Mouse (Mus musculus): ENCODE results near the gene Serp2.

Serp2 gene

GRCm38 (mm10) chr14:76583985-76584384 lies 27.3 kb upstream of the Serp2 start:
- no peaks in the 10 kb centered on the region for H3K36me3 ChIP-seq (ENCODE audit: insufficient read depth, low read length)
- TF ChIP-seq CTCF (conservative IDR thresholded peaks at IDR 0.05; ENCODE audit: low read length) (no peak), POU5F1 (IDR thresholded peaks at IDR 0.05; ENCODE audit: borderline replicate concordance, low read length) (no peak), NANOG (IDR thresholded peaks at IDR 0.05; ENCODE audit: borderline replicate concordance, low read length) (no peak)
- 0 out of 2 replicates have a peak, but pooled peaks cover 4% of the 10 kb centered on the region for H3K27me3 ChIP-seq (ENCODE audit: insufficient read depth, low read length)
- peaks cover 26% of the 10 kb centered on the region for H3K4me1 ChIP-seq (replicated peaks; ENCODE audit: low read depth, low read length)
- H3K4me3 ChIP-seq (replicated peaks; ENCODE audit: low read length): no peak overlapping the region
- H3K9me3 ChIP-seq (ENCODE audit: low read length): no peaks in the 10 kb centered on the region

DNA sequence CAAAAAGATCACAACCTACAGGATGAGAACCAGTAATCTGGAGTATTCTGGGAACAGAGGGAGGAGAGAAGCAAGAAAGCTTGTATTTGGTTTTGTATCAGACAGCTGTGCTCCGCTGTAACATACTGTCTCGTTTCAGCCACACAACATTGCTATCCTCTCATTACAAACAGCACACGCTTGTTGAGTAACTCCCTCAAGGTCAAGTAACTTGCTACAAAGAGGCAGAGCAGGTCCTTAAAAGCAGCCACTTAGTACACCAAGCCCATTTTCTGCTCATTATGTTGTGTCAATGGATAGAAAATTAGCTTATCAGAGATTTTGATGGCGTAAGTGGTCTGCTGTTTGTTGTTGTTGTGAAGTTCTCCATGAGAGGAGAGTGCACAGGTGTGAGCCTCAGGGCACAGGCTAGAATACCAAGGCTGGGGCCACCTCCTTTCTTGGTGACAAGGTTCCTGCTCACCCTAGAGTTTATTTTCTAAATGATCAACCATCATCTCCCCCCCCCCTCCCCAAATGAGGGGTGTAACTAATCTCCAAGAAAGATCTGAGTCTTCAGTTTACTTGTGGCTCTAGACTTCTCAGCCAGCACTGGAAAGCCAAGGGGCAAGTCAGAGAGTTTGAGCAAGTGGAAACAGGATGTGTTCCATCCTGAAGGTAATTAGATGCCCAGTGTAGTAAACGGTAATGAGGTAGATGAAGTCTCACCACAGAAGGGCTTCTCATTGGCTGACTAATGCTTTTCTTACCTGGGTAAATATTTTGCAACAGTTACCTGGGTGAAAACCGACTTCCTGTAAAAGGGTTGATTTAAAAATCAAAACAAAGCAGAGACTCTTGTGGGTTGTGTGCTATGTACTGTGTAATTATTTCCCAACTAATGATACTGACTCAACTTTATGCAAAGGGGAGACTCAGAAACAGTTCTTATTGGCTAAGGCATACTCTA lies 25.6 kb upstream of the Serp2 start:
- Histone ChIP-seq H3K36me3 (ENCODE audit: insufficient read depth, low read length) (no peaks in the 10 kb centered on the region), H3K9me3 (ENCODE audit: low read length) (no peaks in the 10 kb centered on the region), H3K4me1 (replicated peaks; ENCODE audit: low read depth, low read length) (peaks cover 26% of the 10 kb centered on the region), H3K27me3 (ENCODE audit: insufficient read depth, low read length) (0 out of 2 replicates have a peak, but pooled peaks cover 4% of the 10 kb centered on the region), H3K4me3 (replicated peaks; ENCODE audit: low read length) (no peak overlapping the region)
- no peak for TF ChIP-seq POU5F1 (IDR thresholded peaks at IDR 0.05; ENCODE audit: borderline replicate concordance, low read length)
- no peak for TF ChIP-seq NANOG (IDR thresholded peaks at IDR 0.05; ENCODE audit: borderline replicate concordance, low read length)
- no peak for TF ChIP-seq CTCF (conservative IDR thresholded peaks at IDR 0.05; ENCODE audit: low read length)

GRCm38 (mm10) chr14:76579660-76580061 lies 23.0 kb upstream of the Serp2 start:
- Histone ChIP-seq H3K36me3 (ENCODE audit: insufficient read depth, low read length) (no peaks in the 10 kb centered on the region), H3K27me3 (ENCODE audit: insufficient read depth, low read length) (0 out of 2 replicates have a peak, but pooled peaks cover 4% of the 10 kb centered on the region), H3K4me1 (replicated peaks; ENCODE audit: low read depth, low read length) (peaks cover 15% of the 10 kb centered on the region), H3K9me3 (ENCODE audit: low read length) (no peaks in the 10 kb centered on the region), H3K4me3 (replicated peaks; ENCODE audit: low read length) (no peak overlapping the region)
- no peak for TF ChIP-seq CTCF (conservative IDR thresholded peaks at IDR 0.05; ENCODE audit: low read length)
- TF ChIP-seq POU5F1 (IDR thresholded peaks at IDR 0.05; ENCODE audit: borderline replicate concordance, low read length): no peak
- TF ChIP-seq NANOG (IDR thresholded peaks at IDR 0.05; ENCODE audit: borderline replicate concordance, low read length): no peak

DNA sequence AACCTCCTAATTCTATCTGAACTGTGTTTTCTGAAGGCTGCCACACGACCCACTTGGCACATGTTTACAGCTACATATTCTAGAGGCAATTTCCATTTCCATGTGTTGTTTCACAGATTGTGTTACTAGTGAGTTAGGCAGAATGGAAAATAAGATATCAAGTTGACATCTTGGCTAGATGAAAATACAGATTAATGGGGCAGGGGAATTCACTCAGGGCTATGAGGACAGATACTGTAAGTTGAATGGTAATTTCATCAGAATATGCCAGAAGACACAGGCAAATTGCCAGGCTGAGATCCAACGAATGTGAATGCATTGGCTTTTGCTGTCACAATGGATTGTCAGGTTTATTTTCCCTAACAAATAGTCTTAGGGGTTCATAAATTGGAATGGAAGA lies 21.2 kb upstream of the Serp2 start:
- Histone ChIP-seq H3K9me3 (ENCODE audit: low read length) (no peaks in the 10 kb centered on the region), H3K4me3 (replicated peaks; ENCODE audit: low read length) (no peak overlapping the region), H3K4me1 (replicated peaks; ENCODE audit: low read depth, low read length) (0 out of 2 replicates have a peak, but pooled peaks cover 4% of the 10 kb centered on the region), H3K27me3 (ENCODE audit: insufficient read depth, low read length) (0 out of 2 replicates have a peak, but pooled peaks cover 16% of the 10 kb centered on the region), H3K36me3 (ENCODE audit: insufficient read depth, low read length) (no peaks in the 10 kb centered on the region)
- TF ChIP-seq POU5F1 (IDR thresholded peaks at IDR 0.05; ENCODE audit: borderline replicate concordance, low read length) (no peak), NANOG (IDR thresholded peaks at IDR 0.05; ENCODE audit: borderline replicate concordance, low read length) (no peak), CTCF (conservative IDR thresholded peaks at IDR 0.05; ENCODE audit: low read length) (no peak)

DNA sequence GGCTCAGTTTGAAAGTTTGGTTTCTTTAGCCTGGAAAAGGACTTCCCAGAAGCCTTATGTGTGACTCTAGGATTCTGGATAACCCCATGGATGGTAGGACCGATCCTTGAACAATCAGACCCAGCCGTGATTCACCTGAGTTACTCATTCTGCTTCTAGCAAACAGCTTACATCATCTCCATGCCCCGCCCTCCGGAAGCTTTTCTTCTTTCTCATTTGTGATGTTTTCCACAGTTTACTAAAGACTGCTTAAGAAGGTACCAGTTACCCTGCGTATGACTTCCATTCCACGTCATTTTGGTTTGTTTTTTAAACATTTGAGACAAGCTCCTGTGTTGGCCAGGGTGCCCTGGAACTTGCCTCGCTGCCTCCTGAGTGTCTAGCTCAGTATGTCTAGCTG lies 13.6 kb upstream of the Serp2 start:
- Histone ChIP-seq H3K9me3 (ENCODE audit: low read length) (no peaks in the 10 kb centered on the region), H3K4me1 (replicated peaks; ENCODE audit: low read depth, low read length) (0 out of 2 replicates have a peak, but pooled peaks cover 3% of the 10 kb centered on the region), H3K4me3 (replicated peaks; ENCODE audit: low read length) (no peak overlapping the region), H3K36me3 (ENCODE audit: insufficient read depth, low read length) (no peaks in the 10 kb centered on the region), H3K27me3 (ENCODE audit: insufficient read depth, low read length) (peaks cover 18% of the 10 kb centered on the region; the same call in 1 of the 2 replicates)
- TF ChIP-seq POU5F1 (IDR thresholded peaks at IDR 0.05; ENCODE audit: borderline replicate concordance, low read length): no peak
- no peak for TF ChIP-seq NANOG (IDR thresholded peaks at IDR 0.05; ENCODE audit: borderline replicate concordance, low read length)

GRCm38 (mm10) chr14:76569271-76569961 lies 12.7 kb upstream of the Serp2 start:
- H3K9me3 ChIP-seq (ENCODE audit: low read length): no peaks in the 10 kb centered on the region
- H3K4me1 ChIP-seq (replicated peaks; ENCODE audit: low read depth, low read length): 0 out of 2 replicates have a peak, but pooled peaks cover 3% of the 10 kb centered on the region
- H3K4me3 ChIP-seq (replicated peaks; ENCODE audit: low read length): no peak overlapping the region
- H3K36me3 ChIP-seq (ENCODE audit: insufficient read depth, low read length): no peaks in the 10 kb centered on the region
- peaks cover 18% of the 10 kb centered on the region; the same call in 1 of the 2 replicates for H3K27me3 ChIP-seq (ENCODE audit: insufficient read depth, low read length)
- TF ChIP-seq POU5F1 (IDR thresholded peaks at IDR 0.05; ENCODE audit: borderline replicate concordance, low read length): no peak
- TF ChIP-seq NANOG (IDR thresholded peaks at IDR 0.05; ENCODE audit: borderline replicate concordance, low read length): no peak
- no peak for TF ChIP-seq CTCF (conservative IDR thresholded peaks at IDR 0.05; ENCODE audit: low read length)

GRCm38 (mm10) chr14:76568548-76568947 lies 11.9 kb upstream of the Serp2 start:
- Histone ChIP-seq H3K4me1 (replicated peaks; ENCODE audit: low read depth, low read length) (0 out of 2 replicates have a peak, but pooled peaks cover 3% of the 10 kb centered on the region), H3K9me3 (ENCODE audit: low read length) (no peaks in the 10 kb centered on the region), H3K36me3 (ENCODE audit: insufficient read depth, low read length) (no peaks in the 10 kb centered on the region), H3K4me3 (replicated peaks; ENCODE audit: low read length) (no peak overlapping the region), H3K27me3 (ENCODE audit: insufficient read depth, low read length) (peaks cover 9% of the 10 kb centered on the region; the same call in 1 of the 2 replicates)
- no peak for TF ChIP-seq NANOG (IDR thresholded peaks at IDR 0.05; ENCODE audit: borderline replicate concordance, low read length)

GRCm38 (mm10) chr14:76567280-76567679 lies 10.6 kb upstream of the Serp2 start:
- Histone ChIP-seq H3K4me1 (replicated peaks; ENCODE audit: low read depth, low read length) (0 out of 2 replicates have a peak, but pooled peaks cover 3% of the 10 kb centered on the region), H3K36me3 (ENCODE audit: insufficient read depth, low read length) (no peaks in the 10 kb centered on the region), H3K9me3 (ENCODE audit: low read length) (no peaks in the 10 kb centered on the region), H3K27me3 (ENCODE audit: insufficient read depth, low read length) (peaks cover 6% of the 10 kb centered on the region; the same call in 1 of the 2 replicates), H3K4me3 (replicated peaks; ENCODE audit: low read length) (no peak overlapping the region)
- no peak for TF ChIP-seq POU5F1 (IDR thresholded peaks at IDR 0.05; ENCODE audit: borderline replicate concordance, low read length)
- no peak for TF ChIP-seq NANOG (IDR thresholded peaks at IDR 0.05; ENCODE audit: borderline replicate concordance, low read length)
- TF ChIP-seq CTCF (conservative IDR thresholded peaks at IDR 0.05; ENCODE audit: low read length): no peak
